In genomic region chr5:142816811-142817523, GRCm38 (mm10) we compare ENCODE assay signal across 7 mouse cellular contexts. TPM values are rescaled to one million over a fixed set of nuclear protein-coding genes. Genes with fewer than 3 reads are reported as not detected.
A peak's percentile ranks its signal among the peaks of the same experiment; 100 is the strongest.
DNase-seq lines count a peak whose midpoint lies in the region; TF ChIP-seq lines count a peak whose summit lies in the region.

No protein-coding gene starts in this region.

- TF ChIP-seq CTCF in cerebellum, adult 2 months (IDR thresholded peaks at IDR 0.05; ENCODE audit: borderline replicate concordance, insufficient read depth, low read depth, low read length), result no peak

- H3K27me3 ChIP-seq in cerebellum, adult 2 months (ENCODE audit: control insufficient read depth, insufficient read depth, low read length), result no peaks in the 10 kb centered on the region
- H3K27me3 ChIP-seq in midbrain, embryonic 10.5 days (ENCODE audit: low read depth, poor library complexity, severe bottlenecking), result no peaks in the 10 kb centered on the region

- H3K27ac ChIP-seq in cerebellum, adult 2 months (ENCODE audit: insufficient read depth, low read length), result peak overlapping the region; percentile 99
- peak overlapping the region; percentile 100 for H3K27ac ChIP-seq in midbrain, embryonic 10.5 days (replicated peaks)

- DNase-seq in T-cell, adult 2 months (ENCODE audit: low spot score), result peak; percentile 44
- peak; percentile 82 to 90 for DNase-seq in cerebellum, adult 2 months
- DNase-seq in gastrocnemius, postnatal 10 days, result peak; percentile 73
- DNase-seq in induced T-regulatory cell, adult 2 months (ENCODE audit: low read depth), result peak; percentile 69
- DNase-seq in left cerebral cortex, postnatal 25 days (ENCODE audit: low spot score in 2 of 2), result peak; percentile 74 to 78
- peak; percentile 80 for DNase-seq in midbrain, embryonic 10.5 days (ENCODE audit: low spot score)
- DNase-seq in spleen, postnatal 14 days (ENCODE audit: low spot score in 2 of 2), result peak; percentile 29 to 36

- intact Hi-C loops in left cerebral cortex, postnatal 25 days (cut with DNase I), result loop anchor here (1.0 to 5.0 kb wide), 2 partner anchors 120 to 151 kb away; no protein-coding TSS in a partner anchor

- no peaks in the 10 kb centered on the region for H3K9me3 ChIP-seq in midbrain, embryonic 10.5 days (replicated peaks)

- peak overlapping the region; percentile 83 for H3K4me3 ChIP-seq in cerebellum, adult 2 months (replicated peaks; ENCODE audit: insufficient read depth, low read depth, low read length)
- peak overlapping the region; percentile 99 for H3K4me3 ChIP-seq in midbrain, embryonic 10.5 days

- H3K4me1 ChIP-seq in cerebellum, adult 2 months (ENCODE audit: control insufficient read depth, insufficient read depth, low read length), result peaks cover 6% of the 10 kb centered on the region
- peaks cover 42% of the 10 kb centered on the region for H3K4me1 ChIP-seq in midbrain, embryonic 10.5 days

- no peak for TF ChIP-seq POLR2A in cerebellum, adult 2 months (IDR thresholded peaks at IDR 0.05; ENCODE audit: borderline replicate concordance, insufficient read depth, low read length)

- under 1% methylated on average over 71 of the region's 71 CpGs for WGBS in cerebellum, adult 2 months
- WGBS in midbrain, embryonic 10.5 days, result under 1% methylated on average over 71 of the region's 71 CpGs

- peaks cover 13% of the 10 kb centered on the region for H3K36me3 ChIP-seq in midbrain, embryonic 10.5 days

RNA-seq across cellular contexts. Expression of gene Tnrc18, which starts 0.5 kb away (rescaled TPM):
- polyA plus RNA-seq in cerebellum, adult 2 months (2012; rRNA removed), result 29.3 and 36.5 TPM in 2 replicates
- total RNA-seq in gastrocnemius, postnatal 10 days (2021), result 10 to 100 TPM; 44.8 to 64.7 TPM
- 100 to 1,000 TPM; 114 to 125 TPM for total RNA-seq in left cerebral cortex, postnatal 25 days (2021)
- polyA plus RNA-seq in midbrain, embryonic 10.5 days (2016; fragmentation: Nextera tagmentation; extraction: Ambion mirVana), result 18.7 and 23.2 TPM in 2 replicates

Comparison
In these comparisons a context has a peak if more than half of its experiments do, and no peak if none do; other contexts are left out.
1. Peak in every context shown above with its lines: DNase-seq, H3K4me3 ChIP-seq and H3K27ac ChIP-seq.
2. DNase-seq: peak in every context shown above with its lines; median percentile 86 in cerebellum, adult 2 months; 80 in midbrain, embryonic 10.5 days; 76 in left cerebral cortex, postnatal 25 days; 73 in gastrocnemius, postnatal 10 days; 69 in induced T-regulatory cell, adult 2 months; 44 in T-cell, adult 2 months; 32 in spleen, postnatal 14 days.